Mouse (Mus musculus): ENCODE measurements around the gene Irgc1.

DNA sequence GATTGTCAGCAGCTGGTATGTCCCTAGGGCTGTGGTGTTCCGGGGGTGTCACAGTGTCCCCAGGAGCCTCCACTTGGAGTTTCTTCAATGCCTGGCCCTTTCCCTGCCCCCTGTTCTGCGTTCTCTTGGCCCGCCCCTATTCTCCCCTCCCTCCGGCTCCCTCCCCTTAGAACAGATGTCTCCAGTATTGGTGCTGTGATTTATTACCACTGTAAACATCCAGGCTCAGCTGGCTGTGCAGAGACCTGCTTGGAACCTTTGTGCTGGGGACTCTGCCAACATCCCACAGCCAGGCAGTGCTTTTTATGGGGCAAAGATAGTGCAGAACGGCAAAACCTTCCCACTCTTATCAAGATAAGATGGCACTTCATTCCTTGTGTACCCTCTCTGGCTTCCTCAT lies 61.0 kb downstream of the Irgc1 start:
- TF ChIP-seq MAFK (IDR thresholded peaks at IDR 0.05; ENCODE audit: insufficient read depth, low read depth, low read length) (no peak), CHD2 (IDR thresholded peaks at IDR 0.05; ENCODE audit: low read depth, low read length) (no peak), ZC3H11A (IDR thresholded peaks at IDR 0.05; ENCODE audit: borderline replicate concordance, low read depth, low read length) (no peak)

Measured in ES-E14 (cell line).